Mouse (Mus musculus) urinary bladder, postnatal 14 days (tissue): ENCODE data around the gene Dpysl5.
"Not testable (repeated sequence)": the region's sequence is repeated elsewhere in the genome, so short reads cannot be mapped to it uniquely, and the experiment has no call there.

Experiments
- DNase-seq: peaks from one replicate; pipeline ENCODE4 v3.0.0; 2021; ENCODE audit warnings: low spot score

Gene Dpysl5

DNA sequence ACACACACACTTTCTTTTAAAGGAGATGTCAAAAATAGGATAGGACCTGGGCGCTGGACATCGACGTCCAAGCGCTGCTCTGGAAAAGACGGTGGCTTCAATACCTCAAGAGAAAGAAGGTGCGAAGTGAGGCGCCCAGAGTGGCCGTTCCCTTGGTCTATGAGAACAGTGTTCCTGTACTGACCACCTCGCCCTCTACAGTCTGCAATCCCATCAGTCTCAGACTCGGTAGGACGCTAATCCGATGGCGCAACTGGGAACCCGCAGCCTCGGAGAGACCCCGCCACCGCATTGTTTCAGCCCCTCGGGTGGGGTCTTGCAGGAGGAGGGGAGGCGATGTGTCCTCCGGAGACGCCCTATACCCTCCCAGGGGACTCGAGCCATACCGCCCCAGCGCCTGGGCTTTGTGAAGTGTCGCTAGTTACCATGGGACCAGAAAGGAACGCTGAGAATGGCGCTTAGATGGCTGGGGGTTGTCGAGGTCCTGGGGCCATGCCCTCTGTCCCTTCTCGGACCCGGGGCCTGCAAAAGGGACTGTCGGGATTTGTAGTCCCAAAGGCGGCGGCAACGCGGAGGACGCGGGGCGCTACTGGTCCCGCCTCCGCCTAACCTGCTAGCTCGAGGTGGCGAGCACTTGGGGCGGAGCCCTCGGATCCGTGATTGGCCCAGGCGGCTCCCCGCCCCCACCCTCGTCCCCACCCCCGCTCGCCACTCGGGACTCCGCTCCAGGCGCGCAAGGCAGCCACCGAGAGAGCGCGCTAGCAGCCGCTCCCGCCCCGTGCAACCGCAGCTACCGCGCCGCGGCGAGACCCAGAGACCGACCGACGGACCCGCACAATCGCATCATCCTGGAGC lies at the start of gene Dpysl5:
Gene Dpysl5, plus strand, starts transcription at position 418 of the 855 bp plus-strand sequence.
- DNase-seq: peak; percentile 76

DNA sequence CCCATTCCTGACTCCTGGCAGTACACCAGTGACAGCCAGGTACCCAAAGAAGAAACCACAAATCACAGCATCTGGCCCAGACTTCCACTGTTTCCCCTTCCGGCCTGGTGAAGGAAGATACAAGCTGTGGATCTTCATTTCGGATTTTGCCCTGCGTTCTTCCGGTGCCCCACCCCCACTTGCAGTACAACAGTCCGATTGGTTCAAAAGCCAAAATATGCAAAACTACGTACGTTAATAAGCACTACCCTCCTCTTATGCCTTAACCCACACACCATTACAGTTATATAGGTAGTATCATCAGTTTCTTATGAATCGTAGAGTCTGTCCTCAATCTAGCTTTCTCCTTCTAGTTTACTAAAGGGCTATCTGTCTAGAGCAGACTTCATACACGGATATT lies 46.0 kb upstream of the Dpysl5 start:
- DNase-seq: no peak

DNA sequence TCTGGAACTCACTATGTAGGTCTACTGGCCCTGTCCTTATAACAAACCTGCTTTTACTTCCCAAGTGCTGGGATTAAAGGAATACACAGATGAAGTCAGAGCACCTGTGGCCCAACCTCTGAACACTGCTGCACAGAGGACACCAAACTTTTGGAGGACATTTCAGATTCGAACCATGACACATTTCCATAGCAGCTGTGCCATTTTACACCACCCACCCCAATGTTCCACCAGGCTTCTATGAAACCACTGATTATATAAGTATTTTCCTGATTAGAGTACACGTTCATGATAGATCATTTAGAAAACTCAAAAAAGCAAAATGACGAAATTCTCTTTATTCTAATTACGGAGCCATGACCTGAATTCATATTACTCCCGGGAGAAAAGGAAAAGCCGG lies 45.4 kb upstream of the Dpysl5 start:
- no peak for DNase-seq

DNA sequence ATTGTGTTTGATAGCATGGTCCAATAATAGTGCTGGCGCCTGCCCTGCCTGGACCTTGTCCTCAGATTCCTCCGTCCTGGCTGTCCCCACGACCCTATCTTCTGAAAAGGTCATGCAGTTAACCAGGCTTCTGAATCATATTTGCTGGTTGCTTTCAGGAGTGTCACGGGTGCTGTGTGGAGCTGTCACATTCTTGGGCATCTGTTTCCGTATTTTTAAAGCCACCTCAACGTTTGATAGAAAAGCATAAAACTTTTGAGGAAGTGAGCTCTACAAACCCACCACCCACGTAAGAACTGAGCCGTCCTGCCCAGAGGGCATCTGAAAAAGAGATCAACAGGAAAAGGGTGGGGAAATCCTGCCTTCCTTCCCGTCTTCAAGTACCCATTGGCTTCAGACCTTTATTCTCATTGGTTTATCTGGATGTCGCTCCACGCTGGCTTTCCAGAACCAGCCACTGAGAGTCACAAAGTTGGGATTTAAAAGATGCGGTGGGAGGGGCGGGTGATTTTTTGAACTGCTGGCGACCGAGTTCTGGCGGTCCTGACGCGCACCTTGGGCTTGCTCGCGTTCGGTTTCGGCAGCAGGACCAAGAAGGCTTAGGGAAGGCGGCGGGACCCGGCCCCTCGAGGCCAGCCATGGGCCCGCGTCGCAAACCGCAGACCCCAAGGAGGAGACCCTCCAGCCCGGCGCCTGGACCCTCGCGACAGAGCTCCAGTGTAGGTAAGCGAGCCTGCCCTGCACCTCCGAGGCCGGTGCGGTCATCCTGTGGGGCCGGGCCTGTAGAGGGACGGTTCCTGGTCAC lies 44.8 kb upstream of the Dpysl5 start, which contains the start of gene Cenpa:
Gene Cenpa, plus strand, starts transcription at position 387 of the 805 bp plus-strand sequence.
- DNase-seq: peak; percentile 91

DNA sequence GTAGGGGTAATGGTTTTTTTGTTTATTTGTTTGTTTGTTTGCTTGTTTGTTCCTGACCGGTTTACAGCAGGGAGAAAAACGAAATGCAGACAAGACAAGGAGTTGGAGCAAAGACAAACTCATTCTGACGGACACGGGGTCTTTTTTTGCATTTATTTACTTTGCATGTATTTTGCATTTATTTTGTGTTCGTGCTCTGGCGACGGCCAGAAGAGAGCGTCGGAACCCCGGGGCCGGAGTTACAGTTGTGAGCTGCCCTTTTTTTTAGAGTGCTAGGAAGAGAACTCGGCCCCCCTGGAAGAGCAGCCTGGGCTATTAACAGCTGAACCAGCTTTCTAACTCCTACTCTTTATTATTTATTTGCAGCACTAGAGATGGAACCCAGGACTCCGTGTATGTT lies 44.1 kb upstream of the Dpysl5 start:
- DNase-seq: no peak

DNA sequence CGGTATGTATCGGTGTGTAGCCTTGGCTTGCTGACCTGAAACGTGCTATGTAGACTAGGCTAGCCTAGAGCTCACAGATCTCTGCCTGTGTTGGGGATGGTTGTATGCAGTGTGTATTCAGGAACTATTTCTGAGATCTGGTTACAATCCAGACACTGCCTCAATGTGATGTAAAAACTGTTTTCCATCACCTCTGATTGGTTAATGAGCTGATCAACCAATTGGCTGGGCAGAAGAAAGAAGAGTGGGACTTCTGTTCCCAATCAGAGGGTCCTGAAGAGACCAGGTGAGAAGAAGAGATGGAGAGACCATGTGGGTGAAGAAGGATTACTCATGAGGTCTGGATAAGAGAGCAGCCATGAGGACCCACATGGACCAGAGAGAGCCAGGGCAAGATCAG lies 43.7 kb upstream of the Dpysl5 start:
- DNase-seq: no peak

DNA sequence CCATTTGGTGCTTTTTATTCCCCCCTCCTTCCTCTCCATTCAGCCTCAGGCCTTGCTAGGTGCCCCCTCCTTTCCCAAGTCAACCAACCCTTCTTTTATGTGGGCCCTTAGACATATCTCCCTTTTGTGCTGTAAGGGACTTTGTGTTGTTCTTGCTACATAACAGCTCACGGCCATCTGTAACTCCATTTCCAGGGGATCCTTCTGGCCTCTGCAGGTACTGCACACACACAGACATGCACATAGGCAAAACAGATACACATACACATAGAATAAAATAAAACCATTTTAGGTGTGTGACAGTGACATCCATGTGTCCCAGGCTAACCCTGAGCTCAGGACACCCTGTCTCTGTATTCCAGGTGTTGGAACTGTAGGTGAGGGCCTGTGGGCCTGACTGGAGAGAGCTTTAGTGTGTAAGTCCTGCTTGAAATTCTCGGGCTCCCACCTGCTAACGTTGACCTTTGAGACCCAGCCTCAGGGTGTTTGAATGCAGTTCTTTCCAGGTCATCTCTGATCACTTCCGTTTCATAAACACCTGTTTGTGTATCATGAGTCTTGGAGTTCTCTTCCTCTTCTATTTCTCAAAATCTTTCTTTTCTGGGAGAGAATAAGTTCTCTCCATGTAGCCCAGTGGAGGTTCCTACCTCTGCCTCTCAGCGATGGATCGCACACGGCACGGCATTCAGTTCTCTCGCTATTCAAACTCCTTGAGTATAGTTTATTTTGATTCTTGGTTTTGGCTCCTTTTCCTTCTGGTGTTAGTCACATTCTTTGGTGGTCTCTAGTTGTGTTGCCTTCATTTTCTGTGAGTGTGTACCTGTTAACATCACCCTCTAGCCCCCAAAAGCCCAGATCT lies 42.5 kb upstream of the Dpysl5 start:
- no peak for DNase-seq

DNA sequence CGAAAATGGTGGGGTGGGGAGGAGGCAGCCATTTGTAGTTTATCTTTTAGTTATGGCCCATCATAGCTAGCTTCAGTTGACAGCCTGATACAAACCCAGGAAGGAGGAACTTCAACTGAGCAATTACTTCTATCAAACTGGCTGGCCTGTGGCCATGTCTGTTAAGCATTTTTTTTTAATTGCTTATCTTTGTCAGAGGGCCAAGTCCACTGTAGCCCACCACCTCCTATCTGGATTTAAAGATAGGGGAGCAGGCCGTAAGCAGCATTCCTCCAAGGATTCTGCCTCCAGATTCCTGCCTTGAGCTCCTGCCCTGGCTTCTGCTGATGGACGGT lies 41.9 kb upstream of the Dpysl5 start:
- DNase-seq: no peak

DNA sequence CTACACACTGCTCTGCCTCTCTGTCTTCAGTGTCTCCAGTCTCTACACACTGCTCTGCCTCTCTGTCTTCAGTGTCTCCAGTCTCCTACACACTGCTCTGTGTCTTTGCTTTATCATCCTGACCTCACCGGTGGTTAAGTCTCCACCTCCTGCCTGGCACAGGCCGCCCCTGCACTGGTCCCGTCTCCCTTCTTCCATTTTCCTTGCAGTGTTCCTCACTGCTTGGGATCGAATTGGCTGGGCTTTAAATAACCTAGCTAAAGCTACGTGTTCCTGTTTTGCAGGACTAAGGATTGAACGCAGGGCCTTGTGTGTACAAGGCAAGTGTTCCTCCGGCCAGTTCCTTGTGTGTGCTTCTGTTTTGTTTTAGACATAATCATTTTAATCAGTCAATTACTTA lies 41.3 kb upstream of the Dpysl5 start:
- no peak for DNase-seq

DNA sequence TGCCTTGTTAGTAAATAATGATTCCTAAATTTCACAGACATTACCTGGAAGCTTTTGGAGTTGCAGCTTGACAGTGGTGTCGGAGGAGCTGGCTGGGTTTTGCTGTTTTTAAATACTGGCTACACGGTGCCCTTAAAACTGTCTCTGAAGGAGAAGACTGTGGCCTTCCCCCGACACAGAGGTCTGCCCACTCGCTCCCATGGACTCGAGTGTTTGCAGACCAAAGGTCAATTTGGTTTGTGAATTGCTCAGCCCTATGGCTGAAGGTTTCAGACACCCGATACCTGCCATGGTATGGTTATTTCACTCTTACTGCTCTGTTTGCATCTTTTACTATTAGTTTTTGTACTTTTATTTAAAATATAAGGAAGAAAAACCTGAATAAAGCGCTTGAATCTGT lies 37.4 kb upstream of the Dpysl5 start:
- DNase-seq: no peak

DNA sequence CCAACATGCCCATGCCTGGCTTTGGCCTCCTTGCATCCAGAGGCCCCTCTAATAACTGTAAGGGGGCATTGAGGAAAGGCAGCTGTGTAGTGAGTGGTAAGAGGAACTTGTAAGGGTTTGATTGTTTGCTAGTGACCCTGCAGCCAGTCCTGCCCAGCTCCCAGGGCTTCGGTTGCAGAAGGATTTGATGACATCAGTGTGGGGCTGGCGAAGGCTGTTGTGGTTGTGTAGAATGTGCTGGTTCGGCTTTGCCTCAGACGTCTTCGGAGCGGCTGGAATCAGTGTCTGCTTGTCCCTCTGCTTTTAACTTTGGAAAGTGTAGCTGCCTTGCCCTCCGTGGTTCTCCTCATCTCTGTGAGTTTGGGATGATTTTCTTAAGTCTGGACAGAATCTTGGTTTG lies 34.6 kb upstream of the Dpysl5 start:
- DNase-seq: no peak

DNA sequence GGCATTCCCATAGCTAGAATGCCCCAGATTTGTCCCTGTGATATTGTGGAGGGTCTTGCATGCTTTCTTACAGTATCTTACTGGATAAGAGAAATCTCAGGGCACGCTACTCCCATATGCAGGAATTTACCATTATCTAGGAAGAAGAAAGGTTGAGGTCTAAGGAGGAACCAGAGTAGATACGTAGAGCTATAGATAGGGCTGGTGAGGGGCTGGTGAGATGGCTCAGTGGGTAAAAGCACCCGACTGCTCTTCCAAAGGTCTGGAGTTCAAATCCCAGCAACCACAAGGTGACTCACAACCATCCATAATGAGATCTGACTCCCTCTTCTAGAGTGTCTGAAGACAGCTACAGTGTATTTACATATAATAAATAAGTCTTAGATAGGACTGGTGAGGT lies 33.3 kb upstream of the Dpysl5 start:
- not testable (repeated sequence) for DNase-seq

DNA sequence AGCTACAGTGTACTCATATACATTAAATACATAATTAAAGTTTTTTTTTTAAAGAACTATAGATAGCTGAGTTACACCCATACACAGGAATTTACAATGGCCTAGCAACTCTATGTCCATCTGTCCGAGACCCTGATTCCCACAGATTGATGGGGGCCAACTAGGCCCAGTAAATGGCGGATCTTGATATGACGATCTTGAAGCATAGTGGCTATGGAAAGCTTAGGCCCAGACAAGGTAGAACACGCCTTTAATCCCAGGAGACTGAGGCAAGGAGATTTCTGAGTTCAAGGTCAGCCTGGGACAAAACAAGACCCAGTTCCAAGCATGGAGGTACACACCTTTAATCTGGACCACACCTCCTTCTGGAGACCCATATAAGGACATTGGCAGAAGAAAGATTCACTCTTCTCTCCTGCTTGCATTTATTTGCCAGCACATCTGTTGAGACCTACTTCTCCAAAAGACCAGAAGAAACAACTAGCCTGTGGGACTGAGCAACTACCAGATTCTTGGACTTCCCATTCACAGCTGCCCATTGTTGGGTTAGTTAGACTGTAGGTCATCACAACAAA lies 32.6 kb upstream of the Dpysl5 start:
- DNase-seq: no peak

DNA sequence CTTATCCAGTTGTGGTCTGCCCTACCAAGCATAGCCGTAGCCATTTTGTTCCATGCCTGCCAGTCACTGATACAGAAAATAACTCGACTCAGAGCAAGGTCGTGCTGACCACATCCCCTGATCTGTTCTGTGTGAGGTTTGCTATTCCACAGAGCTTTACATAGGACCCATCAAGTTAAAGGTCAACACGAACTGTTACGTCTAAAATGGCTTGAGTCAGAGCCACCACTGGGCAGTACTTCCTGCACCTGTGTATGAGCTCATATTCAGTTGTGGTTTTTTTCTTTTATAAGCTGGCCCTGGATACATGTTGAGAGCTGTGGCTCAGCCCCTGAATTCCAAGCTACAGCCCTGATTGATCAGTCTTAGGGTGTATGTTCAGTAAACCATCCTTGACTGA lies 31.8 kb upstream of the Dpysl5 start:
- no peak for DNase-seq

DNA sequence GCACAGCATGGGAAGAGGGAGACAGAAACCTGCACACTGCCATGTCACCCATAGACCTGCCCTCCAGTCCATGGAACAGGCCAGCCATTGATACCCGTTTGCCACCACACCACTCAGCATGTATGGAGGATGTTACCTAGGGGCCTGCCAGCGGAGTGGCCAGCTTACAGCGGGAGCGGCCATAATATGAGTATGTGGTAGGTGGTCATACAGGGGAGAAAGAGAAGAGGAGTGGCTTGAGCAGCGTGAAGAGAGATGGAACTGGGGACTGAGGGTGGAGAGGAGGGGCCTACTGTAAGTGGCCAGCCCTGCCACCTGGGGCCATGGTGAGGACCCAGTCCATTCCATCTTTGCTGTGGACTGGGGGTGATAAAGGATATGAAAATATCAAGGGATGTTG lies 29.4 kb upstream of the Dpysl5 start:
- DNase-seq: no peak

DNA sequence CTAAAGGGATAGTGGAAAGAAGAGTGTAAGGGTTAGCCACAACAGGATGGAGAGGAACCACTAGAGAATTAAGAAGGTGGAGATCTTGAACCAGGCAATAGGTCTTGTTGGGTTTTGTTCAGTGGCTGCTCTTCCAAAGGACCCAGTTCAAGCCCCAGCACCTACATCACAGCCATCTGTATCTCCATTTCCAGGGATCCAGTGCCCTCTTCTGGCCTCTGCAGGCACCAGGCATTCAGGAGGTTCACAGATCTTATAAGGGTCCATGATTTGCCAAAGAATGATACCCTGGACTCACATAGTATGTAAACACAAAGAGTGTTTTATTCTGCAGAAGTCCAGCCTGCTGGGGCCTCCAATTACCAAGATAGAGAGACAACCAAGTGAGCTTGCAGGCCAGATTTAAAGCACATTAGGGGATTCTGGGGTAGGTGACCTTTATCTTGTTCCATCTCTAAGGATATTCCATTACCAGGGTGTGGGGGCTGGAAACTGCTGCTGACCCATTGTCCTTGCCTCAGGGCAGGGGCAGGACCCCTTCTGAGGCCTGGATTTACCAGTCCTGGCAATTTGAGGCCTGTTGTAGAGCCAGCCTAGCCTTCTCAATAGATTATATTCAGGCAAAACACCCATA lies 28.3 kb upstream of the Dpysl5 start:
- no peak for DNase-seq

DNA sequence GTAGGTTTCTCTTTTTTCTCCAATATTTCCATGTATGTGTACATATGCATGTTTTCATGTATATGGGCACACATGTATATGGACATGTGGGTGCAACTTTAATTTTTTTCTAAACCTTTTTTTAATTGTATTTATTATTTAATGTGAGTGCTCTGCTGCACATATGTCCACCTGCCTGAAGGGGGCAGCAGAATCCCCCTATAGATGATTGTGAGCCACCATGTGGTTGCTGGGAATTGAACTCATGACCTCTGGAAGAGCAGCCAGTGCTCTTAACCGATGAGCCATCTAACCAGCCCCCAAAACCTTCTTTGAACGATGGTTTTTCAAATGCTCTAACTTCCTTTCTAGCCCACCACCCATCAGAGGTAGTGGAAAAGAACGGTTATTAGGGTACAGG lies 27.4 kb upstream of the Dpysl5 start:
- no peak for DNase-seq

DNA sequence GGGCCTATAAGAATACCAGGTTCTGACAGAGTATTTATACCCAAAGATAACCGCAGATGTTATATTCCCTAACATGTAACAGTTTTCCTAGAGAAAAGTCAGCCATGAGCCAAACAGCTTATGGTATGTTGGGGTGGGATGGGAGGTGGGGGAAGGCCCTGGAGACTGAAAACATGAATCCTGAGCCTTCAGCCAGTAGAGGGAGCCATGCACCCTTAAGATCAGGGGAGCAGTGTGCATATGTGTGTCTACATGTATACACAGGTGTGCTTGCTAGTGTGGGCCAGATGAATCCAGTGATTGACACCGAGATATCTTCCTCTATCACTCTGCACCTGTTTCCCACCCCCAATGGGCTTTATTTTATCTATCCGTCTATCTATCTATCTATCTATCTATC lies 24.6 kb upstream of the Dpysl5 start:
- DNase-seq: no peak

DNA sequence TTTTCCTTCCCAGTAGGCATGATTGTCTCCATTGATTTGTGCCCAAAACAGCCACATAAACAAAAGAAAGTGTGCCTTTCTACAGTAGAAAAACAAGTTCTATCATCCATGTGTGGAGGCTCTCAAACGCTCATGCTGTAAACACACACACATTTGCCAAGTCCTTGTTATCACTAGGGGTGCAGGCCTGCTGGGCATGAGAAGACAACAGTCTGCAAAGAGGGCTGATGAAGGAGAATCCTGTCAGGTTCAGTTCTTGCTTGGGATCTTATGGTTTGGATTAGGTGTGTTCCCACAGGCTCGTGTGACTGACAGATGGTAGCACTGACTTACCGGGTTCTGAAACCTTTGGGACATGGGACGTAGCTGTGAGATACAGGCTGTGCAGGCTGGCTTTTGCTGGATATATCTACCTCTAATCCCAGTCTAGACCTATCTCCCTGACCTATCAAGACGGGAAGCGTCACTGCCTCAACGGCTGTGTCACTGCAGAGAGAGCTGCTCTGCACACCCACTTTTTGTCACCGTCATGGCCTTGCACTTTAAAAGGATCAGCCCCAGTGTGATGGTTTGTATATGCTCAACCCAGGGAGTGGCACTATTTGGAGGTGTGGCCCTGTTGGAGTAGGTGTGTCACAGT lies 10.9 kb upstream of the Dpysl5 start:
- DNase-seq: no peak

DNA sequence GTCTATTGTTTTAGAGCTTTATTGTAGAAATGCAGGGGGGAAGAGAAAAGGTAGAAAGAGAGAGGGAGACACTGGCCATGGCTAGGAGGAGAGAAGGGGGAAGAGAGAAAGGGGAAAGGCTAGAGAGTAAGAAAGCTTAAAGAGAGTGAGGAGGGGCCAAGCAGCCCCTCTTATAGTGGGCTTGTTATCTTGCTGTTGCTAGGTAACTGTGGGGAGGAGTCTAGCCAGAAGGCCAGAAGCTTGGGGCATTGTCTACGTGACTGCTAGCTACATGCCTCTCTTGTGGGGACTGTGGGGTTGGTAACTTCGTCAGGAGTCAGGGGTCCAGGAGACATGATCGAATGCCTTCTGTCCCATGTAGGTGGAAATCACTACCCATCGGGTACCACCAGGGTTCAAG lies 10.0 kb upstream of the Dpysl5 start:
- not testable (repeated sequence) for DNase-seq

DNA sequence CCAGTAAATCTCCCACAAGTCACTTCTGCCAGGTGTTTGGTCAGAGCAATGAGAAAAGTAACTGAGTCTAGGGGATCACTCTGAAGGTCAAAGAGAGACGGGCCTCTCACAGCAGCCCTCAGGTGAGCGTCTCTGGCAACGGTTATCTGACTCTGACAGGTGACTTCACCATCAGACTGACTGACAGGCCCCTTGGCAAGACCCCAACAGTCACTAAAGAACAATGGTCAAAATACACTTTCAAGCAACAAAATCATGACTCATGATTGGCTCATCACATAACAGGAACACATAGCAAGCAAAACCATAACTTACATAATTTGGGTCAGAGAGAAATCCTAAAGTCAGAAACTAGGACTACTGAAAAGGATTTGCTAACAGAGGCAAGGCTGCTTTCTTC lies 9.5 kb upstream of the Dpysl5 start:
- no peak for DNase-seq
